Mouse (Mus musculus) heart, embryonic 16.5 days (tissue): ENCODE results near the gene Ccdc60. TPM values are rescaled to one million over a fixed set of nuclear protein-coding genes. Genes with fewer than 3 reads are reported as not detected.

Experiments used
- ATAC-seq: fragments of 200-750 bp; cut with Nextera tagmentation; replicated peaks from 2 replicates; pipeline ENCODE4 v1.8.0; 2017; ENCODE audit warnings: moderate number of reproducible peaks; ENCODE audit not compliant: insufficient read depth, low FRiP score; ENCODE audit errors: extremely low read depth
- H3K27ac ChIP-seq: fragments of 300-500 bp; sonication (generic); 2 replicates; pipeline ENCODE4 v1.5.1; 2014; ENCODE audit warnings: mild to moderate bottlenecking, low read length, control low read depth, moderate library complexity
- H3K27me3 ChIP-seq: fragments of 300-500 bp; sonication (generic); 2 replicates; pipeline ENCODE4 v1.6.1; 2014; ENCODE audit warnings: low read length, mixed read lengths; ENCODE audit not compliant: control insufficient read depth, insufficient read depth
- H3K36me3 ChIP-seq: fragments of 300-500 bp; sonication (generic); 2 replicates; pipeline ENCODE4 v1.6.1; 2014; ENCODE audit not compliant: control insufficient read depth, insufficient read depth
- H3K4me1 ChIP-seq: fragments of 300-500 bp; sonication (generic); 2 replicates; pipeline ENCODE4 v1.6.1; 2014; ENCODE audit warnings: low read length, mixed read lengths; ENCODE audit not compliant: control insufficient read depth, insufficient read depth
- H3K4me2 ChIP-seq: fragments of 300-500 bp; sonication (generic); 2 replicates; pipeline ENCODE4 v1.6.1; 2014; ENCODE audit warnings: low read depth, mild to moderate bottlenecking, control low read depth, low read length
- H3K4me3 ChIP-seq: fragments of 300-500 bp; sonication (generic); 2 replicates; pipeline ENCODE4 v1.5.1; 2014; ENCODE audit warnings: mild to moderate bottlenecking, control low read depth, low read length
- H3K9ac ChIP-seq: fragments of 300-500 bp; sonication (generic); 2 replicates; pipeline ENCODE4 v1.6.1; 2014; ENCODE audit warnings: low read length, control low read depth
- H3K9me3 ChIP-seq: fragments of 300-500 bp; sonication (generic); replicated peaks from 2 replicates; pipeline ENCODE4 v1.6.1; 2016; ENCODE audit warnings: low read length; ENCODE audit not compliant: control insufficient read depth
- WGBS: fragments of 180-500 bp; shearing (Covaris S2); extraction: QIAGEN DNeasy Blood & Tissue Kit; methylation state at CpG from one replicate; pipeline ENCODE4 v1.1.7; 2014; 5-methylcytosine and 5-hydroxymethylcytosine counted together
- polyA plus RNA-seq: library from polyadenylated mRNA; unstranded; fragments of >200 nt; fragmentation: Nextera tagmentation; extraction: Ambion mirVana; gene quantifications from 2 replicates; pipeline ENCODE4 v1.2.1, GENCODE M21; 2015

The Ccdc60 gene
- polyA plus RNA-seq, 1 experiment from 2014 or later, result 0.35 TPM

- 73% methylated on average over 6 of the region's 6 CpGs for WGBS
- H3K4me1 ChIP-seq, result no peaks in the 10 kb centered on the region
- H3K4me2 ChIP-seq, result no peak overlapping the region
- ATAC-seq, result no peak
- H3K9ac ChIP-seq, result no peak overlapping the region
- H3K27me3 ChIP-seq, result no peaks in the 10 kb centered on the region
- H3K36me3 ChIP-seq, result no peaks in the 10 kb centered on the region
- 0 out of 2 replicates have a peak, but pooled peaks cover 2% of the 10 kb centered on the region for H3K9me3 ChIP-seq
- no peak overlapping the region for H3K27ac ChIP-seq
- no peak overlapping the region for H3K4me3 ChIP-seq
These were observed 64.8 kb downstream of the Ccdc60 start for GRCm38 (mm10) chr5:116224023-116224422.

DNA sequence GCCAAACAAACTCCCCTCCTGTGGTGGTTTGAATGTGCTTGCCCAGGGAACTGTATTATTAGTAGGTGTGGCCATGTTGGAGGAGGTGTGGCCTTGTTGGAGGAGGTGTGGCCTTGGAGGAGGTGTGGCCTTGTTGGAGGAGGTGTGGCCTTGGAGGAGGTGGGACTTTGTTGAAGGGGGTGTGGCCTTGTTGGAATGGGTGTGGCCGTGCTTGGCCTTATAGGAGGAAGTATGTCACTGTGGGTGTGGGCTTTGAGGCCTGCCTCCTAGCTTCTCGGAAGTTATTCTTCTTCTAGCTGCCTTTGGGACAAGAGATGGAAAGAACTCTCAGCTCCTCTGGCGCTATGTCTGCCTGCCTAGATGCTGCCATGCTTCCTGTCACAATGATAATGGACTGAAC lies 66.9 kb downstream of the Ccdc60 start:
- Histone ChIP-seq H3K36me3 (no peaks in the 10 kb centered on the region), H3K9me3 (0 out of 2 replicates have a peak, but pooled peaks cover 2% of the 10 kb centered on the region), H3K4me3 (no peak overlapping the region), H3K9ac (no peak overlapping the region), H3K4me1 (no peaks in the 10 kb centered on the region), H3K27ac (no peak overlapping the region), H3K27me3 (no peaks in the 10 kb centered on the region), H3K4me2 (no peak overlapping the region)
- no peak for ATAC-seq
- 83% methylated on average over 3 of the region's 3 CpGs for WGBS

DNA sequence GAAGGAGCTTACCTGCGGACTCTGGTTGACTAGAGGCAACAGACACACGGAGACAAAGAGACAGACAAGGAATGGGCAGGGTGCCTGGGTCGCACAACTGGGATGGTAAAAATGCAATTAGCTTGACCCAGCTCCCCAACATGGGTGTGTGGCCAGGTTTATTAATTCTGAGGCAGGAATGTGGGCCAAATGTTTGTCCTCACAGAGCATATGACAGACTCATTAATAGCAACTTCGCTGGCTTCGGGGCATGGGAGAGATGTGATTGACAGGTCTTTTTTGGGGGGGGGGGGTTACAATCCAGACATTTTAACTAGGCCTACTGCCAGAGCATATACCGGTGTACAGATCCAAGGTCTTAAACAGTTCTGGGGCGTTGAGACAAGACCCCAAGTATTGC lies 69.5 kb downstream of the Ccdc60 start:
- no peak for ATAC-seq
- 76% methylated on average over 7 of the region's 7 CpGs for whole genome bisulfite sequencing
- Histone ChIP-seq H3K4me2 (no peak overlapping the region), H3K27me3 (no peaks in the 10 kb centered on the region), H3K9me3 (0 out of 2 replicates have a peak, but pooled peaks cover 2% of the 10 kb centered on the region), H3K27ac (no peak overlapping the region), H3K9ac (no peak overlapping the region), H3K4me3 (no peak overlapping the region), H3K36me3 (no peaks in the 10 kb centered on the region), H3K4me1 (no peaks in the 10 kb centered on the region)

GRCm38 (mm10) chr5:116212706-116213105 lies 76.1 kb downstream of the Ccdc60 start:
- Histone ChIP-seq H3K9ac (no peak overlapping the region), H3K4me1 (no peaks in the 10 kb centered on the region), H3K4me2 (no peak overlapping the region), H3K27me3 (no peaks in the 10 kb centered on the region), H3K36me3 (no peaks in the 10 kb centered on the region), H3K4me3 (no peak overlapping the region), H3K27ac (no peak overlapping the region), H3K9me3 (no peaks in the 10 kb centered on the region)
- 55% methylated on average over 5 of the region's 5 CpGs for WGBS
- ATAC-seq, result no peak

- H3K27ac ChIP-seq, result no peak overlapping the region
- 54% methylated on average over 11 of the region's 11 CpGs for WGBS
These were observed 79.2 kb downstream of the Ccdc60 start for GRCm38 (mm10) chr5:116209378-116210091.

GRCm38 (mm10) chr5:116208741-116209368 lies 79.9 kb downstream of the Ccdc60 start:
- Histone ChIP-seq H3K36me3 (no peaks in the 10 kb centered on the region), H3K9me3 (no peaks in the 10 kb centered on the region), H3K27ac (no peak overlapping the region), H3K4me2 (no peak overlapping the region), H3K9ac (no peak overlapping the region), H3K4me1 (no peaks in the 10 kb centered on the region), H3K4me3 (no peak overlapping the region), H3K27me3 (no peaks in the 10 kb centered on the region)
- no peak for ATAC-seq
- whole genome bisulfite sequencing, result 66% methylated on average over 16 of the region's 16 CpGs

More at GRCm38 (mm10) chr5:116209378-116210091, 79.2 kb downstream of the Ccdc60 start:
- Histone ChIP-seq H3K9me3 (no peaks in the 10 kb centered on the region), H3K4me1 (no peaks in the 10 kb centered on the region), H3K27me3 (no peaks in the 10 kb centered on the region), H3K9ac (no peak overlapping the region), H3K4me2 (no peak overlapping the region), H3K4me3 (no peak overlapping the region), H3K36me3 (no peaks in the 10 kb centered on the region)
- no peak for ATAC-seq

DNA sequence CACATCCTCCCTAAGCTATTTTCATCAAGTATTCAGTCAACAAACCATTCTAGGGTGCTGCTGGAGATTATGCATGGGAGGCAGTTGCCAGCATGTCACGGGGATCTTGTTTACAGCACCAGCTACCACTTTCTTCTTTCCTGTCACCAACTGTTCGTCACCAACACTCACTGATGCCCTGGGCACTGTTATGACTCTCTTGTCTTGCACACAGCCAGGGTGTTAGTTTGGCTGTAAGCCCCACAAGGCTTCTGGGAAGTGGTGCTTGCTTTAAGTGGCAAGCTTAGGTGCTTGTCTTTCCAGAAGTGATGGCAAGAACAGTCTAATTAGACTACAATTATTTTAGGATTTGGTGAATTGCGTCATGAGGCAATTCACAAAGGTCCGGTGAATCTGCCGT lies 86.1 kb downstream of the Ccdc60 start:
- Histone ChIP-seq H3K9me3 (no peaks in the 10 kb centered on the region), H3K36me3 (no peaks in the 10 kb centered on the region), H3K27me3 (no peaks in the 10 kb centered on the region), H3K27ac (no peak overlapping the region), H3K4me3 (no peak overlapping the region), H3K4me1 (no peaks in the 10 kb centered on the region), H3K9ac (no peak overlapping the region), H3K4me2 (no peak overlapping the region)
- no peak; the same call in 1 of the 2 replicates for ATAC-seq
- 69% methylated on average over 5 of the region's 5 CpGs for WGBS

DNA sequence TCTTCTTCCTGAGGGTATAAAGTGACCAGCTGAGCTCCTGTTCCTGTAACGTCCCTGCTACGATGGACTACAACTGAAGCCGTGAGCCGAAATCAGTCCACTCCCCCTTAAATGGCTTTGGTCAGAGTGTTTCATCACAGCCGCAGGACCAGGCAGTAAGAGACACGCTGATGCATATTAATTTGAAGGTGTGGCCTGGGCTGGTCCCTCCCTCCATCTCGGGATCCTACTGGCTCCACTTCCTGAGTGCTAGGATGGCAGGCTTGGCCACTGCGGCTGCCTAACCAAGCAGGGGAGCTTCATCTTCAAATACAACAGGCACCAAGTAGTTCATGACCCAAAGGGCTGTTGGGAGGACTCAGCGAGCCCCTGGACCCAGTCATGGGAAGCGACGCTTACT lies 94.3 kb downstream of the Ccdc60 start:
- H3K9me3 ChIP-seq, result no peaks in the 10 kb centered on the region
- ATAC-seq, result no peak
- H3K4me3 ChIP-seq, result no peak overlapping the region
- H3K36me3 ChIP-seq, result no peaks in the 10 kb centered on the region
- H3K27ac ChIP-seq, result no peak overlapping the region
- no peak overlapping the region for H3K9ac ChIP-seq
- H3K4me2 ChIP-seq, result no peak overlapping the region
- peaks cover 2% of the 10 kb centered on the region; the same call in 1 of the 2 replicates for H3K27me3 ChIP-seq
- WGBS, result 33% methylated on average over 11 of the region's 11 CpGs
- no peaks in the 10 kb centered on the region for H3K4me1 ChIP-seq

GRCm38 (mm10) chr5:116192693-116193092 lies 96.1 kb downstream of the Ccdc60 start:
- Histone ChIP-seq H3K36me3 (no peaks in the 10 kb centered on the region), H3K4me3 (no peak overlapping the region), H3K4me2 (no peak overlapping the region), H3K9me3 (no peaks in the 10 kb centered on the region), H3K27me3 (peaks cover 2% of the 10 kb centered on the region; the same call in 1 of the 2 replicates), H3K9ac (no peak overlapping the region), H3K4me1 (no peaks in the 10 kb centered on the region), H3K27ac (no peak overlapping the region)
- ATAC-seq, result no peak
- 58% methylated on average over 9 of the region's 9 CpGs for WGBS
